Mouse (Mus musculus): Measurements from ENCODE around the gene Mc1r.

The Mc1r gene

GRCm38 (mm10) chr8:123406786-123407185 is at the start of gene Mc1r:
TSS of gene Mc1r (plus strand) at chr8:123407107.
- DNase-seq, result peak; percentile 71 to 80

GRCm38 (mm10) chr8:123361082-123361739 is 45.7 kb upstream of the Mc1r start:
- peak; percentile 88 to 89 for DNase-seq

GRCm38 (mm10) chr8:123373403-123374238 is 33.3 kb upstream of the Mc1r start, which contains the start of gene Tcf25:
TSS of gene Tcf25 (plus strand) at chr8:123373753.
- DNase-seq, result peak; percentile 97 to 98

- peak; percentile 99 for DNase-seq
Measured at GRCm38 (mm10) chr8:123374239-123374578, 32.7 kb upstream of the Mc1r start.

- no peak for DNase-seq
Measured at GRCm38 (mm10) chr8:123375701-123376100, 31.2 kb upstream of the Mc1r start.

GRCm38 (mm10) chr8:123376106-123376505 is 30.8 kb upstream of the Mc1r start:
- no peak for DNase-seq

GRCm38 (mm10) chr8:123381711-123382110 is 25.2 kb upstream of the Mc1r start:
- DNase-seq, result no peak

- no peak for DNase-seq
Measured at GRCm38 (mm10) chr8:123382516-123382915, 24.4 kb upstream of the Mc1r start.

GRCm38 (mm10) chr8:123384883-123385540 is 21.9 kb upstream of the Mc1r start:
- peak; percentile 59 to 62 for DNase-seq

GRCm38 (mm10) chr8:123387041-123387440 is 19.9 kb upstream of the Mc1r start:
- no peak for DNase-seq

- DNase-seq, result no peak
Measured at GRCm38 (mm10) chr8:123387801-123388200, 19.1 kb upstream of the Mc1r start.

GRCm38 (mm10) chr8:123389026-123389425 is 17.9 kb upstream of the Mc1r start:
- DNase-seq, result no peak

- no peak for DNase-seq
Measured at GRCm38 (mm10) chr8:123398308-123398707, 8.6 kb upstream of the Mc1r start.

GRCm38 (mm10) chr8:123401936-123402335 is 5.0 kb upstream of the Mc1r start:
- no peak for DNase-seq

- DNase-seq, result peak; percentile 30 to 49
Measured at GRCm38 (mm10) chr8:123402730-123403326, 4.1 kb upstream of the Mc1r start.

- peak in 1 of 2 experiments; percentile 29 for DNase-seq
Measured at GRCm38 (mm10) chr8:123404521-123404920, 2.4 kb upstream of the Mc1r start.

GRCm38 (mm10) chr8:123407612-123408011 is 705 bp downstream of the Mc1r start:
- no peak for DNase-seq

- DNase-seq, result no peak
Measured at GRCm38 (mm10) chr8:123408586-123409544, 2.0 kb downstream of the Mc1r start.

- DNase-seq, result peak; percentile 24 to 33
Measured at GRCm38 (mm10) chr8:123410049-123410587, 3.2 kb downstream of the Mc1r start.

- no peak for DNase-seq
Measured at GRCm38 (mm10) chr8:123410788-123411187, 3.9 kb downstream of the Mc1r start.

- peak; percentile 55 to 64 for DNase-seq
Measured at GRCm38 (mm10) chr8:123411246-123411645, 4.3 kb downstream of the Mc1r start, which contains the start of gene Tubb3. TSS of gene Tubb3 (plus strand) at chr8:123411424.

All from kidney, postnatal 4 days (tissue).